Mouse (Mus musculus): ENCODE data around the gene Brf1.
A peak's percentile ranks its signal among the peaks of the same experiment; 100 is the strongest.

Brf1 gene

DNA sequence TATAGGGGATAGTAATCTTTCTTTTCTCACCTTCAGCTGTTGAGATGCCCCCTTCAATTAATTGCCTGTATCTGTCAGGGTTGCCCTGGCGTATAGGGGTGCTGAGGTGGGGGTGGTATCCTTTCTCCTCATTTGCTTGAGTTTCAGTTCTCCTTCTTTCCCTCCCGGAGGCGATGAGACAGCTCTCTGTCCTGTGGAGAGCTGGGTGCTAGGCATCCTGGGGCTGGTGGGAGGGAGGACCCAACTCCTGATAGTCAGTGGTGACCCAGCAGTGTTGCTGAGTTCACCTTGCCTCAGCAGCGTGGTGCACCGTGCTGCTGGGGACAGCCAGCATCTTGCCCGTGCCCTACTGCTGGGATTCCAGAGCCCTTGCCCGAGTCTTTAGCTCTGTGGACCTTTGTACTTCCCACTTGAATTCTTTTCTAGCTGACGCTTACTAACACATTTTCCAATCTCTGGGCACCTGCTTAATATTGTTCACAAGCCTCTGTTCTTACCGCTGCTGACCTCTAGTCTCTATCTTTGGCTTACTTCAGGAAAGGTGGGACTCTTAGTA, 17.0 kb upstream of the Brf1 start:
- DNase-seq = no peak

DNA sequence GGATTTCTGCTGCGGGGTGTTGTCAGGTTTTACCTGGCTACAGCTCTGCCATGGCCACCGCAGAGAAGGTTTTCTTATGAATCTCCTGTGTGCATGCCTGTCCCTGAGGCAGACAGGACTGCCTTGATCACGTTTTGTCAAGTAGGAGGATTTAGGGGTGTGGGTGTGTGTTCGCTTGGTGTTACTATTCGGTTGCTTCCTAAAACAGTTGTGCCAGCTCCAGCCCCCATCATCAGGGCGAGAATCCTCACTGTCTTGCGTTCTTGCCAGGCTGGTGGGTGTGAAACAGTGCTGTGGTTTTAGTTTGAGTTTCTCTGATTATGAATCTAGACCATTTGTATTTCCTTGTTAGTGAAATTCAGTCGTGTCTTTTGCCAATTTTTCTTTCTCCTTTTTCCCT, 16.5 kb upstream of the Brf1 start:
- no peak for DNase-seq

DNA sequence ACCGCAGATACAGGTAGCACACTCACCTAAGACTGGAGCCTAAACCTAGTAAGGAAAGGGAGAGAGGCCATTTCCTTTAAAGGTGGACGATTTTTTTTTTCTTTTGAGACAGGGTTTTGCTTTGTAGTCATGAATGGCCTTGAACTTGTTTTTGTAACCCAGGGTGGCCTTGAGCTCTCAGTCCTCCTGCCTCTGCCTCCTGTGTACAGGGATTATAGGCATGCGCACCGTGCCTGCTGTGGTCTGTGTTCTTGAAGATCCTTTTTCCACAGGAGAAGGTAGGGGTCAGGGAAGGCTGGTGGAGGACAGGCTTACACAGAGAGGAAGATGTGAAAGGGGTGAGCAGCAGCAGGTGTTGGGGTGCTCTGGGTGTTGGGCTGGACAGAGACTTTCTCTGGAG, 15.5 kb upstream of the Brf1 start:
- no peak for DNase-seq

DNA sequence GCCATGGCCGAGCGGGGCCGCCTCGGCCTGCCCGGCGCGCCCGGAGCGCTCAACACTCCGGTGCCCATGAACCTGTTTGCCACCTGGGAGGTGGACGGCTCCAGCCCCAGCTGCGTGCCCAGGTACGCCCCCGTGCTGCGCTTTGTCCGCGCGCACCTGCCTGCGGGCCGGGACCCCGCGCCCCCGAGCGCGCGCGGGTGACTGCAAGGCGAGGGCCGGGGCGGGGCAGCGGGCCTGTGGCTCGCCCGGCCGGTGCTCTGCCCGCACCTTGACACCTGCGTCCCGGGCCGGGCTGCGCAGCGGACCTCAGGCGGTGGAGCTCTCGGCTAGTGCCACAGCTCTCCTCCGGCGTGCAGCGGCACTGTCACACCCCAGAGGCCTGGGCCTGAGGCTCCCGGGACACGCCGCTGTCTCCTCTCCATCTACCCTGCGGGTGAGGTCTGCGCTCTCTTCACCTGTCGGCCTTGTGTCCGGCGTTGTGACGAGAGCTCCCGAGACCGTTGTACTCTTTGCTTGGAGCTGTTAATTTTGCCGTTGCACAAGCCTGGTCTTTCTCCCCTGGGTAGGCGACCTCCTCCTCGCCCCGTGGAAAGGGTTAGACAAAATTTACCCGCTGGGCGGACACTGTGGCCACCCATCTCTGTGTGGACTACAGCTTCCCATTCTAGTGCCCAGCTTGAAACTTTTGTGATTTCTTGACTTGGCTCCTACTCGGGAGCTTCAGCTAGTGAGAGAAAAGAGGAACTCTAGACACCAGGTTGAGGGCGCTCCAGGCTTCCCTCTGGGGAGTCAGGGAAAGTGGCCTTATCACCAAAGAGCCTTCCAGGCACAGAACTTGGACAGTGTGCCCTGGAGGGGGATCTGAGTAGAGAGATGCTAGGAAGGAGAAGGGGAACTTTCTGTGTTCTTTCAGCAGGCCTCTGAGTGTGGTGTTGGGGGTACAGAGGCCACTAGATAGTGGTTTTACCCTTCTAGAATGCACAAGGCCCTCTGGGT, 14.4 kb upstream of the Brf1 start:
- peak; percentile 54 to 58 for DNase-seq

DNA sequence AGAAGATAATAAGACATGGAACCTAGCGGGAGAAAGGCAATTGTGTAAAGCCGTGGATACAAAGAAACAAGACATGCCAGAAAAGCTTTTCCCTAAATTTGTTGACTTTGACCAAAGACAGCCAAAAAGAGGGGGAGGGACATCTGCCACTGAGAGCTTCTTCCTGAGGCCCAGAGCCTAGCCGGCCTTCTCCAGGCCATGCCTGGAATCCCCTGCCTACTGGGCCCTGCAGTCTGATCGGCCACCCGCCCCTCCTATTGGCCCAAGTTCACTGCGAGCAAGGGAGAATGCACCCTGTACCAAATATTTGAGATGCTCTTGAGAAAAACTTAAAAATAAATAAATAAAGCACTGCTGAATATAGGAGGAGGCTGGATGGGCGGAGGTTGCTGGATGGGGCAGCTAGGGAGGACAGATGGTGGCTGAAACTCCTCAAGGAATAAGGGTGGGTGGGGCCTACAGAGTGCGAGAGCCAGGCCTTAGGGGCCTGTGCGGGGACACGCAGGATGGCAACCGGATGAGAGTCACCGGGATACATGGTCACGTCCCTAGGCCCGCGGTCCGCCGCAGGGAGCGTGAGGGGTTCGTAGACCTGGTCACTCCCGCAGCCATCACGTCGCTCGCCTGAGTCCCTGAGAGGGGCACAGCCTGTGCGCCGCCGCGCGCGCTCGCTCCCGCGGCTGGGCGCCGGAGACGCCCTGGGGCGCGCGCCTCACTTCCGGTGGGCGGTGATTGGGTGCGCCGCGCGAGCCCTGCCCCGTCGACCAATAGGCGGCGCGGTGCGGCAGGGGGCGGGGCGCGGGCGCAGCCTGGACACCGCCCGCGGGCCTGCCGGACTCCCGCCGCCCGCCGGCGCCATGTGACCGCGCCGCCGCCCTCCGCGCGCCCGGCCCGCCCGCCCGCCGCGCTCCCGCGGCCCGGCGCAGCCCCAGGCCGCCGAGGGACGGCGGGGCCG, 13.4 kb upstream of the Brf1 start, which contains the start of gene Pacs2:
TSS of gene Pacs2 (plus strand) at position 905 of the 955 bp plus-strand sequence.
- peak; percentile 98 for DNase-seq

DNA sequence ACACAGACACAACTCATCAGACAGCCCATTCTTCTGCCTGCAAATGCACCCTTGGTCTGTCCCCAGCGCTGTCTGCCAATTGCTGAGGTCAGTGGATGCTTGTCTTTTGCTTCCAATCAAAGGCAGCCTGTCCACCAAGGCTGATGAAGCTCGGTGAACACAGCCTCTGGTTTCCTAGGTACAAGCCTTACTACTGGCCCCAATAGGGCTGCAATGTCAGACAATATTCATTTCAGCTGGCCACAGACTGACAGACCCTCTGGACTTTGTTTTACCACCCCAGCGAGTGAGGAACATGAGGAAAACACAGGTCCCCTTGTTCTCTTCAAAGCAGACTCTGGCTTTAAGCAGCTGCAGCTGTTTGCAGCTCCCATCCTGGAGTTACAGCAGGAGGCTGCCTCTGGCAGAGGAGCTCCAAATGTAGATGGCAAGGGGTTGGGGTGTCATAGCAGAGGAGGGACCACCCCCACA, 12.6 kb upstream of the Brf1 start:
- DNase-seq = peak; percentile 69 to 72

DNA sequence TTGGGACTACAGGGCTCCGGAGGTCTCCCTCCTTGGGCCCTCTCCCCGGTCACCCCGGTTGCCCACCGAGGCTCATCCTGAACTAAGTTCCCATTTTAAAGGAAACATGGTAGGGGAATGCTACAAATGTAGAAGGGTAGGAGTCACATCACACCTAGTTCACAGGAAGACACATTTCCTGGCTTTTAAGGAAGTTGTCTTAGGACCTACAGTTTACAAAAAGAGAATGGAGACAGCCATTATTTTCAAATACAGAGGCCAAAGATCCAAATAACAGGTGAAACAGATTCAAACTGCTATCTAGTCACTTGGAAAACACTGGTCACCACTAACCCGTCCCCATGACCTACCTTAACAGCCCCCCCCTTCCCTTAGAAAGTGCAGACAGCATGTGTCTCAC, 11.9 kb upstream of the Brf1 start:
- DNase-seq = no peak

DNA sequence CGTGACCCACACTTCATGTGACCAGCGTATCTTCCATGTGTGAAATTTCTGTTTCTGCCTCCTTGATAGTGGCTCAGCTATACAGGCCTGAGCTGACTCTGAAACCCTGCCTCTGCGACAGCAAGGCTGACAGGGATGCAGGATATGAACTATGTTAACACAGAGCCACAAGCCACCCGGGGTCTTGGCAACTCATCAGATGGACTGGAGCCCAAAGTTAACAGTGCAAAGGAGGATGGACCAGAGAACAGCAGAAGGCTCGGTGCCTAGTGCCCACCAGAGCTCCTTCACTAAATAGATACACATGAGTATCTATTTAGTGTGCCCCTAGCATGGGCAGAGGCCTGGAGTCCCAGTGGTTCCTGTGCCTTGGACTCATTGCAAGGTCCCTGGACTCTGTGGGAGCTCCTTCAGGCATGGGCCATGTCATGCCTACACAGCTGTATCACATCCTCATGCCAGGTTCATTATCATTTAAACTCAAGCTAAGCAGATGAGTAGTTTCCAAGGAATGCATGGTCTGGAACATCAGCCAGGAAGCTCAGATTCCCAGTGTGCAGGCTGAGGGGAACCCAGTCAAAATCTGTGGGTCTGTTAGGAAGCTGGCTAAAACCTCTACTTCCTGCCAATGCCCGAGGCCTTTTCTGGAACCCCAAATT, 11.3 kb upstream of the Brf1 start:
- DNase-seq = peak; percentile 81 to 87

DNA sequence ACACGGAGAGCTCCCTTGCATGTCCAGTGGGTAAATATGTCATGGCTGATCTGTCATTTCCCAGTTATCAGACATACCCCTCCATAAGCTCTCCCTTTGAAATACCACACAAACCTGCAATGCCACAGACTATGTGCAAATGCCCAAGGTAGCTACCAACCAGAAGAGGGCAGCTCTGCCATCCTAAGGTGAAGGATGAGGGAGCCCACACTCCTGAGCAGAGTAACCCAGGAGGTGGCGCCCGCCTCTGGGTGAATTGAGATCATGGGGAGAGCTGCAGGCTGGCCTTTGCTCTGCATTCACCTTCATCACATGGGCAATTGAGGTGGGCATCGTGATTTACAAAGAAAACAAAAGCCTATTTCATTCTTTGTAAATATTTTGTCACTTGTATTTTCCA, 4.5 kb upstream of the Brf1 start:
- peak; percentile 78 to 84 for DNase-seq

DNA sequence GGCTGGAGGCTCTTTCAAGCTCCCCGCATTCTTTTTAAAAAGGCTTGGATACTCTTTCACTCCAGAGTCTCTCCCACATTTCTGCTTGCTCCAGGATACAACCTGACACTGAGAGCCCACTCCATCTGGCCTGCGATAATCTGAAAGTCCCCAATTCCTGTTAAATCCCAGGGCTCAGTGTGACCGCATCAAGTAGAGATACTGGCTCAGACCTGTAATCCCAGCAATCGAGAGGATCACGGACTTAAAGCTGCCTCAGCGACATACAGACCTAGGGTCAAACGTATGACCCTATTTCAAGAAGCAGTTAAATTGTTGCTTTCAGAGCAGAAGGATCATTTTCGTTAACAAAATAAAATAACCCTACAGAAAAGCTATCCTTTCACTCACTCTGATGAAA, 3.5 kb upstream of the Brf1 start:
- no peak for DNase-seq

DNA sequence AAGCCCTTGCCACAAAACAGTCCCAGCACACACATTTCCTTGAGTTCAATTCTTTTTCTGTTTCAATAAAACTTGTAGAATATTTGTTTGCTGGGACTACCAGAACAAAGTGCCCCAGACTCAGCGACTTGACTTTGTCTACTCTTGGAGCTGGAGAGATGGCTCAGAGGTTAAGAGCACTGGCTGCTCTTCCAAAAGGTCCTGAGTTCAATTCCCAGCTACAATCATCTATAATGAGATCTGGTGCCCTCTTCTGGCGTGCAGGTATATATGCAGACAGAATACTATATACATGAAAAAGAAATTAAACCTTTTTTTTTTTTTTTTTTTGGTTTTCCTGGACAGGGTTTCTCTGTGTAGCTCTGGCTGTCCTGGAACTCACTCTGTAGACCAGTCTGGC, 2.2 kb upstream of the Brf1 start:
- no peak for DNase-seq

DNA sequence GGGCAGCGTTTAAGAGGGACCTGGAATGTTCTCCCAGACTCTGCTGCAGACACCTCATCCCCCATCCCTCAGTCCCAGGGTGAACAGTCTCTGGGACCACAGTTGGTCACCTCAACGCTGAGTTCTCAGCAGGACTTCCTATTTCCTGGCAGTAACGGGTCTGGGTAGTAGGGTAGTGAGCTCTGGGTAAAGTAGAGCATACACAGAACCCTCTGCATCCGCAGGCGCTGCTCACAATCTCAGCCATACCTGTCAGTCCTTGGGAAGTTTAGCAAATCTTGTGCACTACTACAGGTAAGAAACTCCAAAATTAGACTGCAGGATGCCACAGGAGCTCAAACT, 600 bp upstream of the Brf1 start:
- no peak for DNase-seq

DNA sequence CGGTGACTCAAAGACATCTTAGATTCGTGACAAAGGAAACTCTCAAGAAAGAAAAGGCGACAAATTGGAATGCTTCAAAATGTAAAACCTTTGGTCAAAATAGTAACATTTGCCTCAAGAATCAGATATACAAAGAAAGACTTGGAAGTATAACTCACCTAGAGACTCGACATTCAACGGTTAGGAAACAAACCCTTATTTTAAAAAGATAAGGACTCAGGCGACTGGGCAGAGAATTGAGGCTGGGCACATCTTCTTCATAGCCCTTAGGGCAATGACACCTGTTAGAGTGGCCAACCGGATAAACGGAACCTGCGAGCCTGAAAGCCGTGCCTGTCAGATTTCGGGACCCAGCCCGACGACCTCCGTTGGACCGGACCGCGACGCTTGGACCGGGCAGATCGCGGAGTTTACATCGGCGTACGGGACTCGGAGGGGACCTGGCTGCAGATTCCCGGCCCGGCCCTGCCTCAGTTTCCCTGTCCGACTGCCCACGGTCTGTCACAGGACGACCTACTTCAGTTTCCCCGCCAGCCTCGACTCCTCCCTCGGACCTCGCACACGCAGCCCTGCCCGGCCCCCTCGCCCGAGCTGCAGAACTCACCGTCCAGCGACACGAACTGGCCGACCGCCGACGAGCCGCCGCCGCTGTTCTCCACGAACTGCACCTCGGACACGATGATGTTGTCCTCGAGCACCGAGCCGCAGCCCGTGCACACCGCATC, 773 bp downstream of the Brf1 start:
- DNase-seq = no peak

DNA sequence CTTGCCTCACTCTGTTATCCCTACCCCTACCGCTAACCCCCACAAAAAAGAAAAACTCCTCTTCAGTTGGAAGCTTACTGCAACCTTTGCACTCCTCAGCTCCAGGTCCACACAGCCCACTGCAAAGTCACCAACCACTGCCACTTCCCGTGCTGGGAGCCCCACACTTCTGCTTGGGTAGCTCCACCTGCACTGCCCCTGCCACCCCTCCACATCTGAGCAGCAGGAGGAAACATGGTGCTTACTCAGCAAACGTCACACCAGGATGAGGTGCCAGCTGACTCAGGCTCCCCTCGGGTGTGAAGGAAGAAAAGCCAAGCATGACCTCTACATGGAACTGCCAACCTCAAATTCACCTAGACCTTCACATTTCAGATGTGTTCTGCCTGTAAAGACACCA, 6.4 kb downstream of the Brf1 start:
- DNase-seq = no peak

DNA sequence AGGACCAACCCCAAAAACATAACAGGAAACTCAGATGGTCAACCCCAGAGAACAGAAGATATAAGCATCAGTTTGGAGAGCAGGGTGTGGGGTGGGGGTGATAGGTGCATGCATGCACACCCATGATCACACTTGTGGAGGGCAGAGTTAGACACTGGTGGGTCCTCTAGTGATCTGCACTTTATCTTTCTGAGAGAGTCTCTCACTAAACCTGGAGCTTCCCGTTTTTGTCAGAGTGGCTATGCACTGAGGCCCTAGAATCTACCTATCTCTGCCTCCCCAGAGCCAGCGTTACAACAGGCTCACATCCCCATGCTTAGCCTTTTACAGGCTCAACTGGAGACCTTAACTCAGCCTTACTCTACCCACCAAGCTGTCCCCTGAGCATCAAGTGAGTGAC, 9.1 kb downstream of the Brf1 start:
- no peak for DNase-seq

DNA sequence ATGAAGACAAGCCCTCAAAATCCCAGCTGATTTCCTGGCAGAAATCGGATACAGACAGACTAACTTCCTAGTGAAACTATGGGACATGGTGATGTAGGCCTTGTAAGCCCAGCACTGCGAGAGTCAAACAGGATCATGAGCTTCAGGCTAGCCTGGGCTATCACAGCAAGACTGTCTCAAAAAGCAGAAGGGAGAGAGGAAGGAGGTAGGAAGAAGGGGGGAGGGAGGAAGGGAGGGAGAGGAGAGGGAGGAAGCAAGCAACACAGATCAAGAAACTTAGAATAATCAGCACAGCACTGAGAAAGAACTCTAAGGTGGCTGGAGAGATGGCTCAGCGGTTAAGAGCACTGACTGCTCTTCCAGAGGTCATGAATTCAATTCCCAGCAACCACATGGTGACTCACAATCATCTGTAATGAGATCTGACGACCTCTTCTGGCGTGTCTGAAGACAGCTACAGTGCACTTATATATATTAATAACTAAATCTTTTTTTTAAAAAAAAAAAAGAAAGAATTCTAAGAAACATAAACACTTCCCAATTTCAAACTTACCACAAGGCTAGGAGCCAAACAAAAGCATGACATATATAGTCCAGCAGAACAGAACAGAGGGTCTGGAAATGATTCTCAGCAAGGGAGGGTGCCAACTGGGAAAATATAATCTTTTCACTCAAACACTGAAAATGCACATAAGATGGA, 9.6 kb downstream of the Brf1 start:
- DNase-seq = no peak

DNA sequence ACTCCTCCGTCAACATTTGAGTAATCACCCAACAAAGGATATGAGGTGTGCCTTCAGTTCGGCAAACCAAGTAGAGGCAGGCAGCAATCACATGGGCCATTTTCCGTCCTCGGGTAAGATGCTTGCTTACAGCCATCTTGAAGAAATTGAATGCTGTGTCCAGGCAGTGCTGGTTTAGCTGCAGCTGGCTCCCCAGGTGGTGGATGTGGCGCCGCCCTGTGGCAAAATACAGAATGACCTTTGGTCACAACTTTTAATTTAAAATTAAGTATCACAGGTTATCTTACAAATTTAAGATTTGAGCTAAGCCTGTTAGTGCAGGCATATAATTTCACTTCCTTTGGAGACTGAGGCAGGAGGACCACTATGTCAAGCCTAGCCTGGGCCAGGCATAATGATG, 12.6 kb downstream of the Brf1 start:
- peak; percentile 34 to 49 for DNase-seq

DNA sequence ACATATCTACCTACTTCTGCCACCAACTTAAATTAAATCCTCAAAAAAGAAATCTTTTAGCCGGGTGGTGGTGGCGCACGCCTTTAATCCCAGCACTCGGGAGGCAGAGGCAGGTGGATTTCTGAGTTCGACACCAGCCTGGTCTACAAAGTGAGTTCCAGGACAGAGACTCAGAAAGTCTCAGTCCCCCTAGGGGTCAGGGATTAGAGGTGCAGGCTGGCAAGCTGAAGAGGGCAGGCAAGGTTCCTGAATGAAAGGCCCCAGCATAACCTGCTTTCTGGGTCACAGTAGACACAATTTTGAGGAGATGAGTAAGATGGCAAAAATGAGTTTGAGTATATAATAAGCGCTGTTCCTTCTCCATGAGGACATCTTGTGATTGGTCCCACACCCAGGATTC, 15.2 kb downstream of the Brf1 start:
- peak in 1 of 2 experiments; percentile 38 for DNase-seq

DNA sequence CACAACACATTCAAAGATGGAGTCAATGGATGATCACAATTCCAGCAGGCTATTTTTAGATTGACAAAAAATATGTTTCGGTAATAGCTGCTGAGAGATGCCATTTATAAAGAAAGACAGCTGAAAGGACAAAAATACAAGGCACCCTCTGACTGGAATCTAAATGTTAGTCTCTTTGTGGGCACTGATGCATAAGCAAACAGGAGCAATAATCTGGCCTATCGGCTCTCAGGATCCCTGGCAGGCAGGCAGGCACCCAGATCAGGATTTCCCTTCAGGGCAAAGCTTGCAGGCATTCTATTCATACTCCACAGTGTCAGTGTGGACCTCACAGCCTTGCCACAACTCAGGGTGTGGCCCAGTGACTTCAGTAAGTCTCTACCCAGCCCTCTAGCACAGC, 18.5 kb downstream of the Brf1 start:
- no peak for DNase-seq

DNA sequence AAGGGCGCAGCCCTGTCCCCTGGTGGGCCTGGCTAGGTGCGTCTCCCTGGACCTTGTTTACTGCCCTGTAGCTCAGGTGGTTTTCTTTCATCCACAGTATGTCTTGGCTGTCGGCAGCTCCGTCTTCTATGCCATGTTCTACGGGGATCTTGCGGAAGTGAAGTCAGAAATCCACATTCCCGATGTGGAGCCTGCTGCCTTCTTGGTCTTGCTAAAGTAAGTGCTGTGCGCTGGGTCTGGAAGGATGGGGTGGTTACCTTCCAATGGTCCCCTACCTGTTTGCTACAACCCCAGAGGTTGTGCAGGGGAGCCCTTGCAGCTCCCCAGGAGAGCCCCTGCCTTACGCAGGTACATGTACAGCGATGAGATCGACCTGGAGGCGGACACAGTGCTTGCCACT, 23.3 kb downstream of the Brf1 start:
- DNase-seq = no peak

DNA sequence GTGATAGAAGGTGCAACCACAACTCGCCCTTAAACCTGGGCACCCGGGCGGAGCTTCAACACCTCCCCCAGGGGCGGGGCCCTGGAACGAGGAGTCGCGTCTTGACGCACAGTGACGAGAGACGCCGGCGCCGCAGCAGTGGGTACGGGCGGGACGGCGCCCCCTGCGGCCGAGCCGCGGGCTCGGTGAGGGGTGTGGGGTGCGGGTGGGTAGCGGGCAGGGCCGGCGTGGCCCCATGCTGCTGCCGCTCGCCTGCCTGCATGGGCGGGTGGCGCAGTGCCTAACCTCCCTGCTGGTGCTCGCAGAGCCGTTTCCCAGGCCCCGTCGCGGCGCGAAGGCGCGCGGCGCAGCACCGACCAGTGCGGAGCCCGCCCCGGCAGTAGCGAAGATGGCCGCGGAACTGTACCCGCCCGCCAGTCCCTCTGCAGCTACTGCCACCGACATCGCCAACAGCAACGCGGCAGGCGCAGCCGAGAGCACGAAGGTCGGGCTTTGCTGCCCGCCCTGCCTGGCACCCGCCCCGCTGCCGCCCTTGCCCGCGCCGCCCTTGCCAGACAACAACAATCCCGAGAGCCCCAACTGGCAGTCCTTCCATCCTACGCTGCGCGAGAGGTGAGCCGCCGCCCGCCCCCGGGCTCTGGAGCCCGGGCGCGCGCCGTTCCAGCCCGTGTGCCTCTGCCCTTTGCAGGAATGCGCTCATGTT, 24.0 kb downstream of the Brf1 start, which contains the start of gene Btbd6:
TSS of gene Btbd6 (plus strand) at position 112 of the 703 bp plus-strand sequence.
- peak; percentile 95 to 96 for DNase-seq
